ENCODE assay signal across 24 mouse cellular contexts in the genomic region with DNA sequence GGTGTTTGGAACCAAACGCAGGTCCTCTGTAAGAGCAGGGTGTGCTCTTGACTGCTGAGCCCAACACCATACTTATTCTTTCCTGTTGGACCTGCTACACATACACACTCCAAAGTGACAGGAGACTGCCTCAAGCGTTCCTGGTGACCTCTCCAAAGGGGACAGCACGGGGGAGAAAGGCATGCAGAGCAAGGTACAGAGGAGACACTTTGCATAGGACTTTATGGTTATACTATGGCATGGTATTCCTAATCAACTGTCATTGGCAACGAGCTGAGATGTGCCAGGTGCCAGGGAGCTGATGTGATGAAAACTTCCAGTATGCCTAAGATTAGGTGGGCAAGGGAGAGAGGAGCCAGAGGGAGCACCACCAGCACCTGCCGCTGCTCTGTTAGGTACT. TPM values are rescaled to one million over a fixed set of nuclear protein-coding genes. Genes with fewer than 3 reads are reported as not detected.
DNase-seq lines count a peak whose midpoint lies in the region; ATAC-seq and TF ChIP-seq lines count a peak whose summit lies in the region.
"Had no signal": no experiment of that assay in that cellular context is flagged by ENCODE, and none has a peak within 500 bp of the region (broad histone marks: within the 10 kb centered on the region; RNA-seq: fewer than 3 reads in every experiment).

No protein-coding gene starts in this region.

- no peak for TF ChIP-seq CTCF in kidney, adult 2 months (conservative IDR thresholded peaks at IDR 0.05; ENCODE audit: insufficient read depth, insufficient read length, low read depth, low read length)
- TF ChIP-seq CTCF in intestine, postnatal 0 days (IDR thresholded peaks at IDR 0.05; ENCODE audit: low read depth): no peak

- no peak for DNase-seq in kidney, adult 2 months
- DNase-seq in kidney, adult 18-20 months: no peak
- DNase-seq in 3T3-L1 (ENCODE audit: low read depth, low spot score): peak; percentile 93
- no peak for DNase-seq in heart, adult 18-20 months
- DNase-seq in left cerebral cortex, postnatal 25 days (ENCODE audit: low spot score in 2 of 2): no peak
- DNase-seq: adrenal gland, adult 8-10 months; adrenal gland, postnatal 14 days; adrenal gland, postnatal 36 days; B cell, adult 2 months; cerebellum, adult 11-12 months; cerebellum, adult 2 months; cerebellum, adult 9-10 months; cerebellum, postnatal 10 days; cerebellum, postnatal 25 days had no signal

- H3K9ac ChIP-seq in intestine, postnatal 0 days (ENCODE audit: low read depth, low read length): no peak overlapping the region
- H3K9ac ChIP-seq: embryonic facial prominence, embryonic 12.5 days; forebrain, embryonic 13.5 days; forebrain, embryonic 15.5 days had no signal

- WGBS in kidney, adult 2 months: 88% methylated on average over 5 of the region's 5 CpGs
- WGBS in intestine, postnatal 0 days: 76% methylated on average over 5 of the region's 5 CpGs

- intact Hi-C loops in left cerebral cortex, postnatal 25 days (cut with DNase I): no loop called here

- H3K27me3 ChIP-seq in kidney, adult 2 months (replicated peaks; ENCODE audit: control insufficient read depth, insufficient read depth, low read length): no peaks in the 10 kb centered on the region
- no peaks in the 10 kb centered on the region for H3K27me3 ChIP-seq in intestine, postnatal 0 days (replicated peaks; ENCODE audit: control insufficient read depth, insufficient read depth, low read length)
- H3K27me3 ChIP-seq: CH12.LX; embryonic facial prominence, embryonic 12.5 days; forebrain, embryonic 13.5 days; forebrain, embryonic 15.5 days; Patski had no signal

- no peak overlapping the region for H3K4me3 ChIP-seq in kidney, adult 2 months (ENCODE audit: insufficient read depth, low read depth, low read length)
- no peak overlapping the region for H3K4me3 ChIP-seq in intestine, postnatal 0 days (ENCODE audit: low read depth, low read length)
- H3K4me3 ChIP-seq: embryonic facial prominence, embryonic 10.5 days; embryonic facial prominence, embryonic 12.5 days; forebrain, embryonic 13.5 days; forebrain, embryonic 15.5 days had no signal

- ATAC-seq in intestine, postnatal 0 days: peak; percentile 7; the same call in 1 of the 2 replicates
- ATAC-seq: activated CD4-positive, CD25-positive, alpha-beta regulatory T cell, adult 4 months; CD4-positive, CD25-positive, alpha-beta regulatory T cell, adult 4 months; forebrain, embryonic 13.5 days; forebrain, embryonic 15.5 days; Patski had no signal

- H3K4me2 ChIP-seq in intestine, postnatal 0 days (replicated peaks; ENCODE audit: low read depth): no peak overlapping the region
- H3K4me2 ChIP-seq: embryonic facial prominence, embryonic 12.5 days; forebrain, embryonic 13.5 days; forebrain, embryonic 15.5 days had no signal

- peak overlapping the region; percentile 13 for H3K27ac ChIP-seq in kidney, adult 2 months (ENCODE audit: insufficient read depth, low read depth, low read length)
- peak overlapping the region; percentile 67 for H3K27ac ChIP-seq in intestine, postnatal 0 days (ENCODE audit: low read depth, low read length)
- H3K27ac ChIP-seq: embryonic facial prominence, embryonic 10.5 days; embryonic facial prominence, embryonic 12.5 days; forebrain, embryonic 13.5 days; forebrain, embryonic 15.5 days had no signal

- no peaks in the 10 kb centered on the region for H3K36me3 ChIP-seq in kidney, adult 2 months (ENCODE audit: control insufficient read depth, insufficient read depth, low read length)
- peaks cover 16% of the 10 kb centered on the region for H3K36me3 ChIP-seq in intestine, postnatal 0 days (ENCODE audit: control insufficient read depth, insufficient read depth)

- TF ChIP-seq POLR2A in kidney, adult 2 months (IDR thresholded peaks at IDR 0.05; ENCODE audit: low read depth, low read length): no peak

- H3K9me3 ChIP-seq in intestine, postnatal 0 days (ENCODE audit: control insufficient read depth): no peaks in the 10 kb centered on the region
- H3K9me3 ChIP-seq: embryonic facial prominence, embryonic 10.5 days; embryonic facial prominence, embryonic 12.5 days; forebrain, embryonic 13.5 days; forebrain, embryonic 15.5 days; G1E had no signal

- peaks cover 6% of the 10 kb centered on the region; the same call in 1 of the 2 replicates for H3K4me1 ChIP-seq in kidney, adult 2 months (ENCODE audit: control insufficient read depth, insufficient read depth, low read length)
- H3K4me1 ChIP-seq in intestine, postnatal 0 days (replicated peaks; ENCODE audit: control insufficient read depth, insufficient read depth, low read length): 0 out of 2 replicates have a peak, but pooled peaks cover under 1% of the 10 kb centered on the region
- H3K4me1 ChIP-seq: forebrain, embryonic 13.5 days; forebrain, embryonic 15.5 days had no signal

RNA-seq across cellular contexts. Expression of gene Slc35e3, which starts 9.6 kb away (rescaled TPM):
- 37.1 and 39.1 TPM in 2 replicates for polyA plus RNA-seq in kidney, adult 2 months (2012; rRNA removed)
- polyA plus RNA-seq in intestine, postnatal 0 days (2015; fragmentation: Nextera tagmentation; extraction: Ambion mirVana): 13.5 TPM in 2 replicates
- 1 to 10 TPM; 7.8 to 8.2 TPM for total RNA-seq in heart, adult 18-20 months (2021)
- 10 to 100 TPM; 31.0 to 31.3 TPM for total RNA-seq in left cerebral cortex, postnatal 25 days (2021)

RNA-seq across cellular contexts. Expression of gene Mdm2, which starts 26.0 kb away (rescaled TPM):
- 21.9 and 22.9 TPM in 2 replicates for polyA plus RNA-seq in kidney, adult 2 months (2012; rRNA removed)
- 16.5 and 19.8 TPM in 2 replicates for polyA plus RNA-seq in intestine, postnatal 0 days (2015; fragmentation: Nextera tagmentation; extraction: Ambion mirVana)
- total RNA-seq in heart, adult 18-20 months (2021): 10 to 100 TPM; 51.1 to 53.6 TPM
- 10 to 100 TPM; 53.4 to 57.5 TPM for total RNA-seq in left cerebral cortex, postnatal 25 days (2021)

RNA-seq across cellular contexts. Expression of gene Nup107, which starts 55.9 kb away (rescaled TPM):
- 3.7 and 4.6 TPM in 2 replicates for polyA plus RNA-seq in kidney, adult 2 months (2012; rRNA removed)
- polyA plus RNA-seq in intestine, postnatal 0 days (2015; fragmentation: Nextera tagmentation; extraction: Ambion mirVana): 13.5 and 16.2 TPM in 2 replicates
- total RNA-seq in heart, adult 18-20 months (2021): 1 to 10 TPM; 7.3 to 8.7 TPM
- total RNA-seq in left cerebral cortex, postnatal 25 days (2021): 10 to 100 TPM; 13.7 to 15.5 TPM
